Mouse (Mus musculus) MEL-GATA-1-ER (cell line): ENCODE measurements around the gene Faxc.
A peak's percentile ranks its signal among the peaks of the same experiment; 100 is the strongest.

ENCODE experiments used
- DNase-seq: peaks from one replicate; pipeline ENCODE4 v3.0.0-alpha.2; 2012; ENCODE audit warnings: low read depth; ENCODE audit errors: extremely low read depth

The Faxc gene

GRCm38 (mm10) chr4:21930971-21931771 lies at the start of gene Faxc:
TSS of gene Faxc (plus strand) at chr4:21931329.
- no peak for DNase-seq

- no peak for DNase-seq
Measured at GRCm38 (mm10) chr4:21882806-21883205, 48.3 kb upstream of the Faxc start.

GRCm38 (mm10) chr4:21885831-21886230 lies 45.3 kb upstream of the Faxc start:
- no peak for DNase-seq

- DNase-seq, result no peak
Measured at GRCm38 (mm10) chr4:21931772-21932630, 872 bp downstream of the Faxc start.

GRCm38 (mm10) chr4:21935378-21935777 lies 4.2 kb downstream of the Faxc start:
- DNase-seq, result no peak

GRCm38 (mm10) chr4:21936424-21936823 lies 5.3 kb downstream of the Faxc start:
- DNase-seq, result no peak

DNA sequence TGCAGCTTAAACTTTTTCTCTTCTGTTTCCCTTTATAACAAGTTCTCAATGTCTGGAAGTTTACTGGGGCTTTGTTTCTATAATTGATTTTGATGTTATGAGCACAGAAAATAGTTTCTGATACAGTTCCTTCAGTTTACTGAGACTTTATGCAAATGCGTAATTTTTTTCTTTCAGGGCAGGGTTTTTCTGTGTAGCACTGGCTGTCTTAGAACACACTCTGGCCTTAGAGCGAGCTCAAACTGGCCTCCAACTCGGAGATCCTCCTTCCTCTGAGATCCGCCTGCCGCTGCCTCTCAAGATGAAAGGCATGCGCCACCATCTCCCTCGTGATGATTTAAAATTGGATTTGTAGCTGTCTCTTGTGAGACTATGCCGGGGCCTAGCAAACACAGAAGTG lies 6.8 kb downstream of the Faxc start:
- no peak for DNase-seq

DNA sequence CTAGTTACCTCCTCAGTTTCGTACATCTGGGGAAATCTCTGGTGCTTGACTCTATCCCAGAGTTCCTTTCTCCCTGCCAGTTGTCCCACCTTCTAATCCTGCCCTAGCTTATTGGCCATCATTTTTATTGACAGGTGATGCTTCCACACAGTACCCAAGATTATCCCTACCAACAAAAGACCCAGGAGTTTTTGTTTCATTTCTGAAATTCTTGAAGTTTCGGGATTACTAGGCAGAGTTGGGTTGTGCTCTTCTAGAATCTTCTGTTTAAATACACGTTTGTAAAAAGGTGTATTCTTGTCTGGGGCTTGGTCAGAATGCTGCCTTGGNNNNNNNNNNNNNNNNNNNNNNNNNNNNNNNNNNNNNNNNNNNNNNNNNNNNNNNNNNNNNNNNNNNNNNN lies 13.5 kb downstream of the Faxc start:
- DNase-seq, result no peak

DNA sequence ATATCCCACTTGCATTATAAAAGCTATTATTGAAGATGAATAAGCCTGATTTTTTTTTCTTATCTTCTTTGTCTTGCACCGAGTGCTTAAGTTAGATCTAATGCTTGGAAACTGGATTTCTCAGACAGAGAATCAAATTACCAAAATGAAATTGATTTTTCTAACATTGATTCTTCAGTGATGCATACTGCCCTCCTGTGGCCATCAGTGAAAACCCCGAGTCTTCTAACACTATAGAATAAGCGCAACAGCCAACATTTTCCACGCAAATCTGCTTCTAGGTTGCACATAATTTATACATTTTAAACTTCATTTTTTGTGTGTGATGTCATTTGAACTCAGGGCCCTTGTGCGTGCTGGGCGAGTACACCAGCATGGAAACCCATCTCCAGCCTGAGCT lies 20.3 kb downstream of the Faxc start:
- no peak for DNase-seq

GRCm38 (mm10) chr4:21952255-21952654 lies 21.1 kb downstream of the Faxc start:
- no peak for DNase-seq

- DNase-seq, result peak; percentile 25
Measured at GRCm38 (mm10) chr4:21957570-21958321, 26.6 kb downstream of the Faxc start.

DNA sequence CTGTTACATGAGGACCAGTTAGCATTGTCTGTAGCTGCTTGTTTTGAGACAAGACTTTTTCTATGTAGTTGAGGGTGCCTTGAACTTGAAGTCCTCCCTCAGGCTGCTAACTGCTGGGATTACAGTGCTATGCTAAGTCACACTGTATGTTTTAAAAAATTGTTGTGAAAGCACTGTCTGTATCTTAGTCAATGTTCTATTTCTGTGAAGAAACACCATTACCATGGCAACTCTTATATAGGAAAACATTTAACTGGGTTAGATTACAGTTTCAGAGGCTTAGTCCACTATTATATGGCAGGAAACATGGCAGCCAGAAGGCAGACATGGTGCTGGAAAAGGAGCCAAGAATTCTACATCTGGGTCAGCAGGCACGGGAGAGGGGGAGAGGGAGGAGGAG lies 40.8 kb downstream of the Faxc start:
- no peak for DNase-seq

DNA sequence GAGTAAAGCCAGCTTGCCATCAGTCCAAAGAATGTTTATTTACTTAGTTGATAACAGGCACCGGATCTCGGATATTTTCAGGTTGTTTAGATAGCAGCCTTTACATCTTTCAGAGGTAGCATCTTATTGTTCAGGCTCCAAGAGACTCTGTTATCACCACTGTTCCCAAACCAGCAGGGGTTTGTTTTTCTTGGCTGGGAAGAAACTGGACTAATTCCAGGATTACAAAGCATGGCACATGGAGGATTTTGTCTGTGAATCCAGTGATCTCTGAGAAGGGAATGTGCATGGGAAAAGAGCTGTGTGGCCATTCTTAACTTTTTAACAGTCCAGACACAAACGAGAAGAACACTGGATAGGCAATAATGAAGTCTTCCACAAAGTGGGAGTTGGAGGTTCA lies 43.0 kb downstream of the Faxc start:
- no peak for DNase-seq

DNA sequence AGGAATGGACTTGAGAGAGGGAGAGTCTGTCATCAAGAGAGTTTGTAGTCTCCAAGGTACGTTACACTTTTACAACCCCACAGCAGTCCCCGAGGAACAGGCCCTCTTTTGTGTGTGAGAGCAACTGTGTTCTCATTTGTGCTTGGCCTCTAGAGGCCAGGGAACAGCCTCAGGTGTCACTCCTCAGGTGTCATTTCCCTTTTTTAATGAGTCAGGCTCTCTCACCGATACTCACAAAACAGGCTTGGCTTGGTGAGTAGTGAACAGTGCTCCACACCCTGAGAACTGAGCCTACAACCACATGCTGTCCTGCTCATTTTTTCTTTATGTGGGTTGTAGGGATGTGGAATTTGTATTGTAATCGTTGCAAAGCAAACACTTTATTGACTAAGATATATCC lies 49.3 kb downstream of the Faxc start:
- no peak for DNase-seq

DNA sequence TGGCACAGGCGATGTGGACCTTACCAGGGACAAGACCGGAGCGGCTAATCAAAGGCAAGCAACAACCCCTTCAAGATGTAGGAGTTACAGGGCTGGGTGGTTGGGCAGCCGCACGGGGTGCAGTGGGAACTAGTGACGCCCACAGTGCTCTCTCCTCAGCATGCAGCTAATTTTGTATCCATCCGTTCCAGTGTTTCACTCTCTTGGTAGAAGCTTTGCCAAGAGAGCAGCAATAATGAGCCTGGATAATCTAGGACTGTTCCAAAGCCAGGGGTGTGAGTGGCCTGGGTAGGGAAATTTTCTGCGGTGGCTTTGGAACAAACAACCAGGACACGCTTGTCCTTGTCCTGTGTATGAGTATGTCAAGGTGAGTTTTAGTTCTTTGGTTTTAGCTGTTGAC lies 51.3 kb downstream of the Faxc start:
- DNase-seq, result no peak

GRCm38 (mm10) chr4:21986857-21987256 lies 55.7 kb downstream of the Faxc start:
- DNase-seq, result no peak

DNA sequence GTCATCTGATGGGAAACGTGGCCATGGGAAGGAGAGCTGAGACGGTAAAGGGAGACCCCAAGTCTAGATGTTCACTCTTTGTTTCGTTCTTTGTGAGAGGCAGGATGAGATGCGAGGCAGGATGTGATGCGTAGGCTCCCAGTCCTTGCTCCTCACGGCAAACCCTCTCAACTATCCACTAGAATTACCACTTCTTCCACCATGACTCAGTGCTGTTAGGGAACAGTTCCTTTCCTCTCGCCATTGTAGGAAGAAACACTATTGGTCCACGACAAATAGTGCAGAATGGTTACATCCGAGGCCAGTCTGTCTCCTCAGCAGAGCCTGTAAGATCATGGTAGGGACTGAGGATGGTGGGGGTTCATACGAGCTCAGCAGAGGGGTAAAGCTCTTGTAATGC lies 56.3 kb downstream of the Faxc start:
- DNase-seq, result no peak

DNA sequence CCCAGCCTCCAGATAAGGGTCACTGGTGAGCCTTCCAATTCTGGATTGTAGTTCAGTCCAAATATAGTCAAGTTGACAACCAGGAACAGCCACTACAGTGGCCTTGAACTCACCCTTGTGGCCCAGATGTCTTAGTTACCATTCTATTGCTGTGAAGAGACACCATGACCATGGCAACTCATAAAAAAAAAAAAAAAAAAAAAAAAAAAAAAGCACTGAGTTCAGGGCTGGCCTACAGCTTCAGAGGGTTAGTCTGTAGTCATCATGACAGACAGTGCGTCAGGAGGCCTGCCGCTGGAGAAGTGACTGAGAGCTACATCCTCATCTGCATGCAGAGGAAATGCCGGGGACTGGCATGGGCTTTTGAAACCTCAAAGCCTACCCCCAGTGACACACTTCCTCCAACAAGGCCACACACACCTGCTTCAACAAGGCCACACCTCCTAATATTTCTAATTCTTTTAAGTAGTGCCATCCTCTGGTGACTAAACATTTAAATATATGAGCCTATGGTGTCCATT lies 58.5 kb downstream of the Faxc start:
- DNase-seq, result no peak

GRCm38 (mm10) chr4:21990580-21991235 lies 59.6 kb downstream of the Faxc start:
- peak; percentile 12 for DNase-seq

DNA sequence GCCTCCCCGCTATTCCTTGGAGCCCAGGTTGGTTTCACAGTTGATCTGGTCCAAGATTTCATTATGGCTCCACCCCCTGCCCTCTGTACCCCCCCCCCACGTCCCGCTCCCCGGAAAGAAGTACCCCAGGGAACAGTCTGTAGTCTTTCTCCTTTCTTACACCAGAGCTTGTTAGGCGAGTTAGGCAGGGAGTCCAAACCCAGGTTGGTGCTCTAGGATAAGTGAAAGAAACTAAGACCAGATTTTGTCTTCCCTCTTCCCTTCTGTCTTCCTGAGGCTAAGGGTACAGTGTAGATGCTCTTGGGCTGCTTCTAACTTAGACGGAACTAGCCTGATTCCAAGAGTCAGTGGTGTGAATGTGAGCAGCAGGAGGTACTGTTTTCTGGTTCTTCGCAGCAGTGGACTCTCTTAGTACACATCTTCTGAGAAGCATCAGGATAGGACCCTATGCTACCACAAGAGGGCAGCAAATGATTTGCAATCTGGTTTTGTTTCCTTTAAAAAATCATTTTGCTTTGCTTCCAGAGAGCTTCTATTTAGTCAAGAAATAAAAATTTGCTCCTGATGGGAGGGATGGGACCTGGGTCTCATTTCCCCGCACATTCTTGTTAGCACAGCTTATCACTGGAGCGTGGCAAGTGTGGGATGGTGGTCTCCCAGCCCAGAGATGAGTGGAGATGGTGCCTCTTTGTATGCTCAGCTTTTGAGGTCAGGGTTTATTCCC lies 86.7 kb downstream of the Faxc start:
- DNase-seq, result peak; percentile 19
